12 mouse cellular contexts compared by ENCODE assay signal in genomic region chr11:64489587-64490433, GRCm38 (mm10). TPM values are rescaled to one million over a fixed set of nuclear protein-coding genes. Genes with fewer than 3 reads are reported as not detected.
DNase-seq lines count a peak whose midpoint lies in the region; ATAC-seq and TF ChIP-seq lines count a peak whose summit lies in the region.
"Had no signal": no experiment of that assay in that cellular context is flagged by ENCODE, and none has a peak within 500 bp of the region (broad histone marks: within the 10 kb centered on the region; RNA-seq: fewer than 3 reads in every experiment).

No protein-coding gene starts in this region.

- 0 out of 2 replicates have a peak overlapping the region, but pooled peaks have one; percentile 1 for H3K9ac ChIP-seq in forebrain, embryonic 13.5 days
- H3K9ac ChIP-seq in hindbrain, postnatal 0 days (replicated peaks; ENCODE audit: low read length): no peak overlapping the region
- H3K9ac ChIP-seq in neural tube, embryonic 12.5 days: no peak overlapping the region
- H3K9ac ChIP-seq in intestine, embryonic 15.5 days: no peak overlapping the region

- H3K4me3 ChIP-seq in forebrain, embryonic 13.5 days: no peak overlapping the region
- H3K4me3 ChIP-seq in hindbrain, postnatal 0 days (ENCODE audit: low read length): no peak overlapping the region
- H3K4me3 ChIP-seq in neural tube, embryonic 12.5 days: no peak overlapping the region
- no peak overlapping the region for H3K4me3 ChIP-seq in intestine, embryonic 15.5 days (replicated peaks)

- peak; percentile 51 for DNase-seq in embryo, embryonic 10.5 days (ENCODE audit: low spot score)
- DNase-seq in hindbrain, postnatal 0 days (ENCODE audit: low spot score): peak; percentile 51
- DNase-seq in urinary bladder, postnatal 14 days (ENCODE audit: low spot score): no peak
- DNase-seq in B cell, adult 2 months: no peak
- DNase-seq: cerebellum, postnatal 36 days; liver had no signal

- no peak for TF ChIP-seq CTCF in hindbrain, postnatal 0 days (IDR thresholded peaks at IDR 0.05; ENCODE audit: low read depth)

- peaks cover 31% of the 10 kb centered on the region for H3K4me1 ChIP-seq in forebrain, embryonic 13.5 days
- H3K4me1 ChIP-seq in hindbrain, postnatal 0 days (ENCODE audit: insufficient read depth, low read length): 0 out of 2 replicates have a peak, but pooled peaks cover 7% of the 10 kb centered on the region
- peaks cover 22% of the 10 kb centered on the region for H3K4me1 ChIP-seq in neural tube, embryonic 12.5 days
- no peaks in the 10 kb centered on the region for H3K4me1 ChIP-seq in intestine, embryonic 15.5 days (replicated peaks)

- H3K36me3 ChIP-seq in forebrain, embryonic 13.5 days (ENCODE audit: poor library complexity, severe bottlenecking): no peaks in the 10 kb centered on the region
- H3K36me3 ChIP-seq in hindbrain, postnatal 0 days (ENCODE audit: insufficient read depth, low read length): no peaks in the 10 kb centered on the region
- H3K36me3 ChIP-seq in neural tube, embryonic 12.5 days: no peaks in the 10 kb centered on the region
- H3K36me3 ChIP-seq in intestine, embryonic 15.5 days: no peaks in the 10 kb centered on the region

- ATAC-seq in forebrain, embryonic 13.5 days: peak; percentile 81
- peak; percentile 45; the same call in 1 of the 2 replicates for ATAC-seq in hindbrain, postnatal 0 days
- ATAC-seq in neural tube, embryonic 12.5 days (ENCODE audit: low FRiP score, low read depth): peak; percentile 74
- ATAC-seq in monocyte, adult 5-6 weeks (replicated peaks; ENCODE audit: insufficient number of reproducible peaks, low FRiP score, low TSS enrichment, poor library complexity, severe bottlenecking): no peak
- ATAC-seq in intestine, embryonic 15.5 days: no peak

- H3K9me3 ChIP-seq in forebrain, embryonic 13.5 days (replicated peaks): no peaks in the 10 kb centered on the region
- no peaks in the 10 kb centered on the region for H3K9me3 ChIP-seq in hindbrain, postnatal 0 days (ENCODE audit: low read length)
- H3K9me3 ChIP-seq in neural tube, embryonic 12.5 days: no peaks in the 10 kb centered on the region
- H3K9me3 ChIP-seq in intestine, embryonic 15.5 days: no peaks in the 10 kb centered on the region

- 6% methylated on average over 9 of the region's 9 CpGs for WGBS in forebrain, embryonic 13.5 days
- whole genome bisulfite sequencing in hindbrain, postnatal 0 days: 27% methylated on average over 9 of the region's 9 CpGs
- 18% methylated on average over 9 of the region's 9 CpGs for WGBS in neural tube, embryonic 12.5 days
- 55% methylated on average over 9 of the region's 9 CpGs for WGBS in intestine, embryonic 15.5 days

- H3K27ac ChIP-seq in forebrain, embryonic 13.5 days: peak overlapping the region; percentile 54; the same call in 1 of the 2 replicates
- peak overlapping the region; percentile 43 for H3K27ac ChIP-seq in hindbrain, postnatal 0 days
- no peak overlapping the region for H3K27ac ChIP-seq in neural tube, embryonic 12.5 days
- no peak overlapping the region for H3K27ac ChIP-seq in intestine, embryonic 15.5 days

- peak overlapping the region; percentile 39 for H3K4me2 ChIP-seq in forebrain, embryonic 13.5 days
- no peak overlapping the region for H3K4me2 ChIP-seq in hindbrain, postnatal 0 days (ENCODE audit: low read depth, low read length)
- H3K4me2 ChIP-seq in neural tube, embryonic 12.5 days (replicated peaks): peak overlapping the region; percentile 32
- H3K4me2 ChIP-seq in intestine, embryonic 15.5 days (replicated peaks): no peak overlapping the region

- H3K27me3 ChIP-seq in forebrain, embryonic 13.5 days: peaks cover 61% of the 10 kb centered on the region
- no peaks in the 10 kb centered on the region; the same call in 1 of the 2 replicates for H3K27me3 ChIP-seq in hindbrain, postnatal 0 days (ENCODE audit: insufficient read depth, low read length)
- 0 out of 2 replicates have a peak, but pooled peaks cover 3% of the 10 kb centered on the region for H3K27me3 ChIP-seq in neural tube, embryonic 12.5 days (replicated peaks)
- H3K27me3 ChIP-seq in intestine, embryonic 15.5 days (replicated peaks): no peaks in the 10 kb centered on the region

RNA-seq across cellular contexts. Expression of gene F930015N05Rik, which starts 53.4 kb away (rescaled TPM):
- polyA plus RNA-seq in forebrain, embryonic 13.5 days (2015; fragmentation: Nextera tagmentation; extraction: Ambion mirVana): 0.57 TPM in 1 of 2 replicates, not detected in the other
- total RNA-seq in hindbrain, postnatal 0 days (2014; rRNA removed): 0.99 and 1.4 TPM in 2 replicates
- 1.3 and 1.5 TPM in 2 replicates for polyA plus RNA-seq in hindbrain, postnatal 0 days (2015; fragmentation: Nextera tagmentation; extraction: Ambion mirVana)
- 2.3 TPM in 2 replicates for polyA plus RNA-seq in neural tube, embryonic 12.5 days (2016; fragmentation: Nextera tagmentation; extraction: Ambion mirVana)
- not detected in 3 replicates for total RNA-seq in monocyte, adult 5-6 weeks (2017)
- polyA plus RNA-seq in intestine, embryonic 15.5 days (2015; fragmentation: Nextera tagmentation; extraction: Ambion mirVana): 0.81 and 0.90 TPM in 2 replicates
- total RNA-seq: adrenal gland, adult 18-20 months had no signal
- polyA plus RNA-seq: thymus, postnatal 0 days had no signal

RNA-seq across cellular contexts. Expression of gene Hs3st3a1, which starts 54.7 kb away (rescaled TPM):
- 0.15 and 0.40 TPM in 2 replicates for polyA plus RNA-seq in forebrain, embryonic 13.5 days (2015; fragmentation: Nextera tagmentation; extraction: Ambion mirVana)
- total RNA-seq in hindbrain, postnatal 0 days (2014; rRNA removed): 3.0 and 4.7 TPM in 2 replicates
- 0.54 and 0.80 TPM in 2 replicates for polyA plus RNA-seq in hindbrain, postnatal 0 days (2015; fragmentation: Nextera tagmentation; extraction: Ambion mirVana)
- 1.7 and 2.0 TPM in 2 replicates for polyA plus RNA-seq in neural tube, embryonic 12.5 days (2016; fragmentation: Nextera tagmentation; extraction: Ambion mirVana)
- 0.11 TPM in 1 of 3 replicates, not detected in the others for total RNA-seq in monocyte, adult 5-6 weeks (2017)
- polyA plus RNA-seq in intestine, embryonic 15.5 days (2015; fragmentation: Nextera tagmentation; extraction: Ambion mirVana): 1.1 TPM in 2 replicates

Comparison
In these comparisons a context has a peak if more than half of its experiments do, and no peak if none do; other contexts are left out.
1. DNase-seq: peak in embryo, embryonic 10.5 days (single experiment) and hindbrain, postnatal 0 days (single experiment); none in urinary bladder, postnatal 14 days (single experiment) and B cell, adult 2 months (0 of 2).
2. ATAC-seq: peak in forebrain, embryonic 13.5 days (single experiment), hindbrain, postnatal 0 days (single experiment) and neural tube, embryonic 12.5 days (single experiment); none in monocyte, adult 5-6 weeks (single experiment) and intestine, embryonic 15.5 days (single experiment).
3. H3K27ac ChIP-seq: peak in forebrain, embryonic 13.5 days (single experiment) and hindbrain, postnatal 0 days (single experiment); none in neural tube, embryonic 12.5 days (single experiment) and intestine, embryonic 15.5 days (single experiment).
4. H3K4me2 ChIP-seq: peak in forebrain, embryonic 13.5 days (single experiment) and neural tube, embryonic 12.5 days (single experiment); none in hindbrain, postnatal 0 days (single experiment) and intestine, embryonic 15.5 days (single experiment).